Mouse (Mus musculus): ENCODE results near the gene Gm42791. TPM values are rescaled to one million over a fixed set of nuclear protein-coding genes. Genes with fewer than 3 reads are reported as not detected.

Gm42791 gene
- polyA plus RNA-seq, 2 experiments: not detected

- H3K4me1 ChIP-seq (replicated peaks; ENCODE audit: control insufficient read depth in 2 of 2, insufficient read depth in 2 of 2, low read length in 1 of 2): peaks cover 5 to 9% of the 10 kb centered on the region in 2 experiments
- 79% methylated on average over 6 of the region's 6 CpGs for WGBS (ENCODE audit: insufficient replicate concordance)
- ATAC-seq (ENCODE audit: insufficient read depth) (no peak), DNase-seq (ENCODE audit: low read depth in 3 of 3, low spot score in 3 of 3) (no peak)
- H3K27me3 ChIP-seq (ENCODE audit: control insufficient read depth, insufficient read depth, low read length): no peaks in the 10 kb centered on the region
- H3K9me3 ChIP-seq (ENCODE audit: control insufficient read depth, low read length): no peaks in the 10 kb centered on the region
- H3K4me2 ChIP-seq (ENCODE audit: low read depth): no peak overlapping the region
- H3K4me3 ChIP-seq (ENCODE audit: insufficient read depth in 1 of 2, low read depth in 2 of 2, low read length in 2 of 2): no peak overlapping the region
- TF ChIP-seq CTCF (IDR thresholded peaks at IDR 0.05; ENCODE audit: low read depth) (peak; percentile 75), EP300 (IDR thresholded peaks at IDR 0.05; ENCODE audit: low read depth) (no peak)
- H3K36me3 ChIP-seq (replicated peaks; ENCODE audit: control insufficient read depth, insufficient read depth, low read depth): no peaks in the 10 kb centered on the region
- no peak overlapping the region for H3K27ac ChIP-seq
- no peak overlapping the region for H3K9ac ChIP-seq (replicated peaks)
Observed at GRCm38 (mm10) chr5:148942305-148942704, 52.6 kb downstream of the Gm42791 start.

- Histone ChIP-seq H3K9ac (replicated peaks) (no peak overlapping the region), H3K27ac (no peak overlapping the region), H3K4me3 (ENCODE audit: insufficient read depth in 1 of 2, low read depth in 2 of 2, low read length in 2 of 2) (no peak overlapping the region), H3K36me3 (replicated peaks; ENCODE audit: control insufficient read depth, insufficient read depth, low read depth) (no peaks in the 10 kb centered on the region), H3K4me1 (replicated peaks; ENCODE audit: control insufficient read depth in 2 of 2, insufficient read depth in 2 of 2, low read length in 1 of 2) (peaks cover 5 to 10% of the 10 kb centered on the region in 2 experiments), H3K9me3 (ENCODE audit: control insufficient read depth, low read length) (no peaks in the 10 kb centered on the region), H3K27me3 (ENCODE audit: control insufficient read depth, insufficient read depth, low read length) (no peaks in the 10 kb centered on the region), H3K4me2 (ENCODE audit: low read depth) (no peak overlapping the region)
- no peak for ATAC-seq (ENCODE audit: insufficient read depth)
- DNase-seq (ENCODE audit: low read depth in 3 of 3, low spot score in 3 of 3): no peak
- WGBS (ENCODE audit: insufficient replicate concordance): 87% methylated on average over 10 of the region's 10 CpGs
- TF ChIP-seq CTCF (IDR thresholded peaks at IDR 0.05; ENCODE audit: low read depth) (no peak), EP300 (IDR thresholded peaks at IDR 0.05; ENCODE audit: low read depth) (no peak)
Observed at GRCm38 (mm10) chr5:148941867-148942266, 53.1 kb downstream of the Gm42791 start.

GRCm38 (mm10) chr5:148939948-148940382 is 55.0 kb downstream of the Gm42791 start:
- no peaks in the 10 kb centered on the region for H3K36me3 ChIP-seq (replicated peaks; ENCODE audit: control insufficient read depth, insufficient read depth, low read depth)
- DNase-seq (ENCODE audit: low read depth in 3 of 3, low spot score in 3 of 3): no peak
- 79% methylated on average over 11 of the region's 11 CpGs for WGBS (ENCODE audit: insufficient replicate concordance)
- H3K4me1 ChIP-seq (replicated peaks; ENCODE audit: control insufficient read depth in 2 of 2, insufficient read depth in 2 of 2, low read length in 1 of 2): peaks cover 16 to 28% of the 10 kb centered on the region in 2 experiments
- no peak overlapping the region for H3K4me3 ChIP-seq (ENCODE audit: insufficient read depth in 1 of 2, low read depth in 2 of 2, low read length in 2 of 2)
- no peak for ATAC-seq (ENCODE audit: insufficient read depth)
- no peak overlapping the region for H3K27ac ChIP-seq
- H3K4me2 ChIP-seq (ENCODE audit: low read depth): no peak overlapping the region
- no peak overlapping the region for H3K9ac ChIP-seq (replicated peaks)
- H3K27me3 ChIP-seq (ENCODE audit: control insufficient read depth, insufficient read depth, low read length): no peaks in the 10 kb centered on the region
- TF ChIP-seq EP300 (IDR thresholded peaks at IDR 0.05; ENCODE audit: low read depth): no peak
- no peak for TF ChIP-seq CTCF (IDR thresholded peaks at IDR 0.05; ENCODE audit: low read depth)
- no peaks in the 10 kb centered on the region for H3K9me3 ChIP-seq (ENCODE audit: control insufficient read depth, low read length)

GRCm38 (mm10) chr5:148936516-148936951 is 58.4 kb downstream of the Gm42791 start:
- Histone ChIP-seq H3K9ac (replicated peaks) (no peak overlapping the region), H3K27ac (peak overlapping the region; percentile 81), H3K4me3 (ENCODE audit: insufficient read depth in 1 of 2, low read depth in 2 of 2, low read length in 2 of 2) (no peak overlapping the region), H3K4me1 (replicated peaks; ENCODE audit: control insufficient read depth in 2 of 2, insufficient read depth in 2 of 2, low read length in 1 of 2) (peaks cover 25 to 40% of the 10 kb centered on the region in 2 experiments), H3K4me2 (ENCODE audit: low read depth) (no peak overlapping the region), H3K36me3 (replicated peaks; ENCODE audit: control insufficient read depth, insufficient read depth, low read depth) (no peaks in the 10 kb centered on the region), H3K27me3 (ENCODE audit: control insufficient read depth, insufficient read depth, low read length) (no peaks in the 10 kb centered on the region), H3K9me3 (ENCODE audit: control insufficient read depth, low read length) (no peaks in the 10 kb centered on the region)
- WGBS (ENCODE audit: insufficient replicate concordance): 77% methylated on average over 3 of the region's 3 CpGs
- no peak for DNase-seq (ENCODE audit: low read depth in 3 of 3, low spot score in 3 of 3)
- TF ChIP-seq EP300 (IDR thresholded peaks at IDR 0.05; ENCODE audit: low read depth): no peak
- no peak for TF ChIP-seq CTCF (IDR thresholded peaks at IDR 0.05; ENCODE audit: low read depth)
- ATAC-seq (ENCODE audit: insufficient read depth): no peak

GRCm38 (mm10) chr5:148935871-148936270 is 59.1 kb downstream of the Gm42791 start:
- Histone ChIP-seq H3K9me3 (ENCODE audit: control insufficient read depth, low read length) (no peaks in the 10 kb centered on the region), H3K4me1 (replicated peaks; ENCODE audit: control insufficient read depth in 2 of 2, insufficient read depth in 2 of 2, low read length in 1 of 2) (peaks cover 26 to 43% of the 10 kb centered on the region in 2 experiments), H3K4me3 (ENCODE audit: insufficient read depth in 1 of 2, low read depth in 2 of 2, low read length in 2 of 2) (no peak overlapping the region), H3K4me2 (ENCODE audit: low read depth) (peak overlapping the region; percentile 53), H3K36me3 (replicated peaks; ENCODE audit: control insufficient read depth, insufficient read depth, low read depth) (no peaks in the 10 kb centered on the region), H3K9ac (replicated peaks) (peak overlapping the region; percentile 24; the same call in 1 of the 2 replicates), H3K27me3 (ENCODE audit: control insufficient read depth, insufficient read depth, low read length) (no peaks in the 10 kb centered on the region), H3K27ac (peak overlapping the region; percentile 81)
- ATAC-seq (ENCODE audit: insufficient read depth) (peak; percentile 39), DNase-seq (ENCODE audit: low read depth in 3 of 3, low spot score in 3 of 3) (no peak)
- TF ChIP-seq CTCF (IDR thresholded peaks at IDR 0.05; ENCODE audit: low read depth) (no peak), EP300 (IDR thresholded peaks at IDR 0.05; ENCODE audit: low read depth) (no peak)
- 20% methylated on average over 6 of the region's 6 CpGs for WGBS (ENCODE audit: insufficient replicate concordance)
